14 mouse cellular contexts compared by ENCODE assay signal in the genomic region with DNA sequence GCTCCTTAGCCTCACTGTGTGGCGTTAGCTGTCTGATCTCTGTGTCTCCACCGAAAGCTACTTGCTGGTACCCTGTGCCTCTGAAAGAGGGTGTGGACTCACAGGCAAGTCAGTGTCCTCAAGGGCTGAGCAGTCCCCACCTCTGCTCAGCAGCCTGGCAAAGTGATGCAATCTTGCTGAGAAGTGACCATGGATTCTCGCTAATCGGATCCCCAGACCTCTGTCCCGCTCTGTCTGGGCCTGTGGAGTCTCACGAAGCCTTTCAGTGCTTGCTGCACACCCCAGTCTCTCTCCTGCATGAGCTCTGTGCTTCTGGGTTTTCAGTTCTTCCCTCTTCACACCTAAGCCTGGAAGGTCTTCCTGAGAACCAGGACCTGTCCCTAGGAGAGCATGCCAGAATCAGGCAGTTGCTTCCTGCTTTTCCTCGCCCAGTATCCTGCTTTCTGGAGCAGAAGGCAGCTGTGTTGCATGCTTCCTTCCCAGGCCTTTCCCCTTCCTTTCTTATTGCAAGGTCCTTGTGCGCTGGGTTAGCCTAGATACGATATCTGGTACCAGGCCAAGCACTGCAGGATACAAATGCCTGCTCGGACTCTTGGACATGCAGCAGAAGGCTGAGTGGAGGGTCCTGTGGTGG. TPM values are rescaled to one million over a fixed set of nuclear protein-coding genes. Genes with fewer than 3 reads are reported as not detected.
DNase-seq lines count a peak whose midpoint lies in the region; ATAC-seq and TF ChIP-seq lines count a peak whose summit lies in the region.
"Had no signal": no experiment of that assay in that cellular context is flagged by ENCODE, and none has a peak within 500 bp of the region (broad histone marks: within the 10 kb centered on the region; RNA-seq: fewer than 3 reads in every experiment).

No protein-coding gene starts in this region.

- no peak overlapping the region for H3K4me3 ChIP-seq in heart, embryonic 10.5 days
- no peak overlapping the region for H3K4me3 ChIP-seq in liver, embryonic 13.5 days (replicated peaks)
- no peak overlapping the region for H3K4me3 ChIP-seq in liver, postnatal 0 days (ENCODE audit: low read depth, low read length)
- H3K4me3 ChIP-seq in heart, postnatal 0 days (ENCODE audit: low read depth, low read length): no peak overlapping the region
- H3K4me3 ChIP-seq in gastrocnemius, adult 2 months: no peak overlapping the region
- H3K4me3 ChIP-seq: erythroblast, embryonic 14.5 days; megakaryocyte, embryonic 14.5 days had no signal

- no peak for TF ChIP-seq CTCF in liver, postnatal 0 days (IDR thresholded peaks at IDR 0.05; ENCODE audit: low read depth)
- no peak for TF ChIP-seq CTCF in heart, postnatal 0 days (IDR thresholded peaks at IDR 0.05; ENCODE audit: low read depth)
- TF ChIP-seq CTCF in gastrocnemius, adult 2 months (IDR thresholded peaks at IDR 0.05): no peak

- no peak overlapping the region for H3K4me2 ChIP-seq in liver, embryonic 13.5 days
- H3K4me2 ChIP-seq in liver, postnatal 0 days (ENCODE audit: low read depth, low read length): no peak overlapping the region
- no peak overlapping the region for H3K4me2 ChIP-seq in heart, postnatal 0 days (ENCODE audit: low read depth, low read length)

- no peak for DNase-seq in heart, embryonic 10.5 days (ENCODE audit: low spot score)
- DNase-seq in heart, adult 9 months (ENCODE audit: low spot score in 2 of 2): no peak
- no peak for DNase-seq in liver, embryonic 13.5 days
- no peak for DNase-seq in liver, postnatal 0 days
- peak; percentile 79 for DNase-seq in MN1 (ENCODE audit: low spot score)
- DNase-seq in heart, postnatal 0 days (ENCODE audit: low spot score): no peak
- no peak for DNase-seq in yolk sac, embryonic 10.5 days (ENCODE audit: low spot score)
- no peak for DNase-seq in gastrocnemius, adult 2 months
- DNase-seq: adrenal gland, adult 8-10 months; gastrocnemius, postnatal 10 days; right cerebral cortex, postnatal 4 days had no signal

- H3K9me3 ChIP-seq in heart, embryonic 10.5 days: no peaks in the 10 kb centered on the region
- no peaks in the 10 kb centered on the region for H3K9me3 ChIP-seq in liver, embryonic 13.5 days (replicated peaks)
- no peaks in the 10 kb centered on the region for H3K9me3 ChIP-seq in liver, postnatal 0 days (ENCODE audit: low read length)
- H3K9me3 ChIP-seq in heart, postnatal 0 days (replicated peaks; ENCODE audit: control insufficient read depth, low read length): no peaks in the 10 kb centered on the region
- H3K9me3 ChIP-seq: megakaryocyte, embryonic 14.5 days had no signal

- ATAC-seq in liver, embryonic 13.5 days (ENCODE audit: low read depth): no peak
- ATAC-seq in liver, postnatal 0 days: no peak
- ATAC-seq in heart, postnatal 0 days (ENCODE audit: insufficient read depth, low read depth): no peak
- ATAC-seq: inflammation-experienced regulatory T-cells, adult 6 months had no signal

- intact Hi-C loops in gastrocnemius, adult 2 months (cut with DNase I): no loop called here

- H3K27ac ChIP-seq in heart, embryonic 10.5 days: peak overlapping the region; percentile 38
- peak overlapping the region; percentile 2; the same call in 1 of the 2 replicates for H3K27ac ChIP-seq in liver, embryonic 13.5 days
- H3K27ac ChIP-seq in liver, postnatal 0 days (ENCODE audit: low read depth): no peak overlapping the region
- peak overlapping the region; percentile 50 for H3K27ac ChIP-seq in heart, postnatal 0 days (ENCODE audit: low read depth)
- H3K27ac ChIP-seq in gastrocnemius, adult 2 months: no peak overlapping the region; the same call in 1 of the 2 replicates

- WGBS in heart, embryonic 10.5 days: 67% methylated on average over 10 of the region's 10 CpGs
- WGBS in liver, embryonic 13.5 days (ENCODE audit: insufficient replicate concordance): 62% methylated on average over 10 of the region's 10 CpGs
- 67% methylated on average over 10 of the region's 10 CpGs for WGBS in liver, postnatal 0 days (ENCODE audit: insufficient replicate concordance)
- 70% methylated on average over 10 of the region's 10 CpGs for WGBS in heart, postnatal 0 days

- H3K4me1 ChIP-seq in heart, embryonic 10.5 days: peaks cover 95% of the 10 kb centered on the region
- H3K4me1 ChIP-seq in liver, embryonic 13.5 days (replicated peaks): peaks cover 66% of the 10 kb centered on the region
- peaks cover 15% of the 10 kb centered on the region for H3K4me1 ChIP-seq in liver, postnatal 0 days (ENCODE audit: insufficient read depth)
- peaks cover 47% of the 10 kb centered on the region for H3K4me1 ChIP-seq in heart, postnatal 0 days (ENCODE audit: control insufficient read depth, insufficient read depth)

- no peak for TF ChIP-seq EP300 in liver, postnatal 0 days (IDR thresholded peaks at IDR 0.05; ENCODE audit: low read depth)
- no peak for TF ChIP-seq EP300 in heart, postnatal 0 days (IDR thresholded peaks at IDR 0.05; ENCODE audit: low read depth)

- H3K9ac ChIP-seq in liver, embryonic 13.5 days: no peak overlapping the region
- H3K9ac ChIP-seq in liver, postnatal 0 days (replicated peaks): no peak overlapping the region
- peak overlapping the region; percentile 21; the same call in 1 of the 2 replicates for H3K9ac ChIP-seq in heart, postnatal 0 days (replicated peaks; ENCODE audit: low read depth, low read length)

- H3K27me3 ChIP-seq in heart, embryonic 10.5 days (ENCODE audit: insufficient read depth, poor library complexity, severe bottlenecking): no peaks in the 10 kb centered on the region
- no peaks in the 10 kb centered on the region; the same call in 1 of the 2 replicates for H3K27me3 ChIP-seq in liver, embryonic 13.5 days
- no peaks in the 10 kb centered on the region for H3K27me3 ChIP-seq in liver, postnatal 0 days (ENCODE audit: insufficient read depth, low read length)
- no peaks in the 10 kb centered on the region for H3K27me3 ChIP-seq in heart, postnatal 0 days (ENCODE audit: control insufficient read depth, insufficient read depth, low read length)

- no peaks in the 10 kb centered on the region; the same call in 1 of the 2 replicates for H3K36me3 ChIP-seq in heart, embryonic 10.5 days
- no peaks in the 10 kb centered on the region for H3K36me3 ChIP-seq in liver, embryonic 13.5 days
- no peaks in the 10 kb centered on the region for H3K36me3 ChIP-seq in liver, postnatal 0 days (replicated peaks; ENCODE audit: insufficient read depth, low read length)
- H3K36me3 ChIP-seq in heart, postnatal 0 days (replicated peaks; ENCODE audit: control insufficient read depth, insufficient read depth, low read length): no peaks in the 10 kb centered on the region

RNA-seq across cellular contexts. Expression of a gene that starts 15.5 kb away (rescaled TPM):
- 7.7 and 12.9 TPM in 2 replicates for polyA plus RNA-seq in heart, embryonic 10.5 days (2016; fragmentation: Nextera tagmentation; extraction: Ambion mirVana)
- 1.3 and 1.4 TPM in 2 replicates for polyA plus RNA-seq in liver, embryonic 13.5 days (2015; fragmentation: Nextera tagmentation; extraction: Ambion mirVana)
- polyA plus RNA-seq in liver, postnatal 0 days (2015; fragmentation: Nextera tagmentation; extraction: Ambion mirVana): 1.1 and 1.2 TPM in 2 replicates
- 12.2 and 13.1 TPM in 2 replicates for total RNA-seq in heart, postnatal 0 days (2014; rRNA removed; ENCODE audit: low replicate concordance)
- polyA plus RNA-seq in heart, postnatal 0 days (2015; fragmentation: Nextera tagmentation; extraction: Ambion mirVana): 2.8 and 3.5 TPM in 2 replicates
- 1 to 10 TPM; 3.5 to 5.3 TPM for total RNA-seq in gastrocnemius, adult 2 months (2021)
- polyA plus RNA-seq: inflammation-experienced regulatory T-cells, adult 6 months had no signal

Comparison
In these comparisons a context has a peak if more than half of its experiments do, and no peak if none do; other contexts are left out.
1. H3K27ac ChIP-seq: peak in heart, embryonic 10.5 days (single experiment), liver, embryonic 13.5 days (single experiment) and heart, postnatal 0 days (single experiment); none in liver, postnatal 0 days (single experiment) and gastrocnemius, adult 2 months (single experiment).